Mouse (Mus musculus) small intestine, adult 2 months (tissue): ENCODE results near the gene Tnfsf9.

Source experiments
- CTCF ChIP-seq: fragments of 200-500 bp; IDR thresholded peaks from 2 replicates; pipeline ENCODE4 v1.5.1; 2012; ENCODE audit warnings: low read depth, mild to moderate bottlenecking, control low read depth, inconsistent platforms, low read length, moderate library complexity, mixed read lengths; ENCODE audit not compliant: insufficient replicate concordance, insufficient read length; ENCODE audit errors: extremely low read depth
- POLR2A ChIP-seq: fragments of 200-500 bp; IDR thresholded peaks from 2 replicates; pipeline ENCODE4 v1.6.1; 2012; ENCODE audit warnings: low read depth, mild to moderate bottlenecking, control low read depth, inconsistent platforms, low read length, moderate library complexity

DNA sequence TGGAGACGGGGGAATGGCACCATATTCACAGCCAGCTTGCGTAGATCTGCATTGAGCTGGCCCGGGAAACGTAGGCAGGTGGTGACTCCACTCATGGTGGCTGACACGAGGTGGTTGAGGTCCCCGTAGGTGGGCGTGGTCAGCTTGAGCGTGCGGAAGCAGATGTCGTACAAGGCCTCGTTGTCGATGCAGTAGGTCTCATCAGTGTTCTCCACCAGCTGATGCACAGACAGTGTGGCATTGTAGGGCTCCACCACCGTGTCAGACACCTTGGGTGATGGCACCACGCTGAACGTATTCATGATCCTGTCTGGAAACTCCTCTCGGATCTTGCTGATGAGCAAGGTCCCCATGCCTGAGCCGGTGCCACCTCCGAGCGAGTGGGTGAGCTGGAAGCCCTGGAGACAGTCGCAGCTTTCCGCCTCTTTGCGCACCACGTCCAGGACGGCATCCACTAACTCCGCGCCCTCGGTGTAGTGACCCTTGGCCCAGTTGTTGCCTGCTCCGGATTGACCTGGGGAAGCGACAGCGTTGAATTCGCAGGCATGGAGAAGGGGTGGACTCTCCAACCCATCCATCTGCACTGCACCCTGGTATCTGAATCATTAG is 23.8 kb upstream of the Tnfsf9 start:
- TF ChIP-seq POLR2A, result no peak
- no peak for TF ChIP-seq CTCF
